Mouse (Mus musculus): ENCODE results near the gene Olfr748. TPM values are rescaled to one million over a fixed set of nuclear protein-coding genes. Genes with fewer than 3 reads are reported as not detected.

The Olfr748 gene
- polyA plus RNA-seq, 1 experiment from 2014 or later = not detected

Other genes starting within 250 kb of the Olfr748 start
- gene Olfr741, start 234.6 kb upstream of the Olfr748 start, polyA plus RNA-seq (2014; fragmentation: Nextera tagmentation; extraction: Ambion mirVana) = not detected in 2 replicates
- not detected in 2 replicates for gene Olfr742, start 203.8 kb upstream of the Olfr748 start, polyA plus RNA-seq (2014; fragmentation: Nextera tagmentation; extraction: Ambion mirVana)
- not detected in 2 replicates for gene Olfr743, start 185.5 kb upstream of the Olfr748 start, polyA plus RNA-seq (2014; fragmentation: Nextera tagmentation; extraction: Ambion mirVana)
- gene Olfr744, start 92.5 kb upstream of the Olfr748 start, polyA plus RNA-seq (2014; fragmentation: Nextera tagmentation; extraction: Ambion mirVana) = not detected in 2 replicates
- gene Olfr745, start 68.0 kb upstream of the Olfr748 start, polyA plus RNA-seq (2014; fragmentation: Nextera tagmentation; extraction: Ambion mirVana) = not detected in 2 replicates
- not detected in 2 replicates for gene Olfr746, start 60.3 kb upstream of the Olfr748 start, polyA plus RNA-seq (2014; fragmentation: Nextera tagmentation; extraction: Ambion mirVana)
- not detected in 2 replicates for gene Olfr747, start 14.2 kb upstream of the Olfr748 start, polyA plus RNA-seq (2014; fragmentation: Nextera tagmentation; extraction: Ambion mirVana)
- gene Olfr749, start 37.7 kb downstream of the Olfr748 start, polyA plus RNA-seq (2014; fragmentation: Nextera tagmentation; extraction: Ambion mirVana) = not detected in 2 replicates
- gene Ttc5, start 78.1 kb downstream of the Olfr748 start, polyA plus RNA-seq (2014; fragmentation: Nextera tagmentation; extraction: Ambion mirVana) = 118 and 131 TPM in 2 replicates
- not detected in 2 replicates for gene Ccnb1ip1, start 100.4 kb downstream of the Olfr748 start, polyA plus RNA-seq (2014; fragmentation: Nextera tagmentation; extraction: Ambion mirVana)
- gene Parp2, start 100.5 kb downstream of the Olfr748 start, polyA plus RNA-seq (2014; fragmentation: Nextera tagmentation; extraction: Ambion mirVana) = 43.7 and 51.5 TPM in 2 replicates
- gene Tep1, start 163.2 kb downstream of the Olfr748 start, polyA plus RNA-seq (2014; fragmentation: Nextera tagmentation; extraction: Ambion mirVana) = 3.1 and 6.1 TPM in 2 replicates
- 1.8 and 2.5 TPM in 2 replicates for gene Klhl33, start 190.1 kb downstream of the Olfr748 start, polyA plus RNA-seq (2014; fragmentation: Nextera tagmentation; extraction: Ambion mirVana)
- 110 TPM in 2 replicates for gene Osgep, start 217.5 kb downstream of the Olfr748 start, polyA plus RNA-seq (2014; fragmentation: Nextera tagmentation; extraction: Ambion mirVana)
- gene Apex1, start 217.6 kb downstream of the Olfr748 start, polyA plus RNA-seq (2014; fragmentation: Nextera tagmentation; extraction: Ambion mirVana) = 166 and 180 TPM in 2 replicates
- gene Pip4p1, start 223.5 kb downstream of the Olfr748 start, polyA plus RNA-seq (2014; fragmentation: Nextera tagmentation; extraction: Ambion mirVana) = 68.4 and 98.6 TPM in 2 replicates
- 15.4 and 22.8 TPM in 2 replicates for gene Pnp, start 223.7 kb downstream of the Olfr748 start, polyA plus RNA-seq (2014; fragmentation: Nextera tagmentation; extraction: Ambion mirVana)
- gene Gm49342, start 237.1 kb downstream of the Olfr748 start, polyA plus RNA-seq (2014; fragmentation: Nextera tagmentation; extraction: Ambion mirVana) = not detected in 2 replicates
- gene Pnp2, start 248.6 kb downstream of the Olfr748 start, polyA plus RNA-seq (2014; fragmentation: Nextera tagmentation; extraction: Ambion mirVana) = 0.46 and 0.51 TPM in 2 replicates

Measured in neural tube, embryonic 14.5 days (tissue).